Mouse (Mus musculus) urinary bladder, postnatal 10 days (tissue): ENCODE data around the gene Hdac11.
"Not testable (repeated sequence)": the region's sequence is repeated elsewhere in the genome, so short reads cannot be mapped to it uniquely, and the experiment has no call there.

Experiments
- DNase-seq: peaks from one replicate; pipeline ENCODE4 v3.0.0; 2022; ENCODE audit warnings: low spot score

The Hdac11 gene

GRCm38 (mm10) chr6:91202571-91202970 is 46.1 kb downstream of the Hdac11 start:
- no peak for DNase-seq

DNA sequence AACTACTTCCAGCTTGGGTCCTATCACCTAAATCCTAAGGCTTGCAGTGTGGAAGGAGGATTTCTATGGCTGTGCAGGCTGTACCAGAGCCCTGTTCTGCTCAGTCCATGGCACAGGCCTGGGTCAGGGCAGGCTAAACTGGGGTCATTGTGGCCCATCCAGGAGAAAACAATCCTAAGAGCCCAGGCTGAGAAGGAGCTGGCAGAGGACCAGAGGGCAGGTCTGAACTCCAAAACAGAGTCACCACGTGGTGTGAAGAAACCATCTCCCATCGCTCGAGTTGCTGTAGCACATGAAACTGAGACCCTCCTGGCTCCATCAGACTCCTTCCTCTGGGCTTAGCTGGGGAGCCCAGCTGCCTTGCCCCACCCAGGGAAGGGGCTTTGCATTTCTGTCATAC is 48.9 kb downstream of the Hdac11 start:
- no peak for DNase-seq

DNA sequence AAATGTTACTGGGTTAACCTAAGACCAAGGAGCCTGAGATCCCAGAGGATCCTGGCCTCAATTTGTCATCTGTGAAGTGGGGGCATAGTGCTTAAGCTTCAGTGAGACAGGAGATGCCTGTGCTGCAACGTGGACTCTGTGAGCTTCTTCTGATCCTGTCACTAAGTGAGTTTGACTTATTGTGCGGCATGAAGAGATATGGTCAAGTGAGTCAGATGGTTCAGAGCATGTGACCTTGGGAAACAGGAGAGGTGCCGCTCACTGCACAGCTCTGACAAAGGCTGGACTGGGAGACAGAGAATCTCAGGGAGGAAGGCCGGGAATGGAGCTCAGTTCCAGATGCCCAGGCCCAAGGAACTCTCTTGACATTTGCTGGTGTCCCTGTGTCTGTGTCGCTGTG is 49.3 kb downstream of the Hdac11 start:
- DNase-seq = no peak

DNA sequence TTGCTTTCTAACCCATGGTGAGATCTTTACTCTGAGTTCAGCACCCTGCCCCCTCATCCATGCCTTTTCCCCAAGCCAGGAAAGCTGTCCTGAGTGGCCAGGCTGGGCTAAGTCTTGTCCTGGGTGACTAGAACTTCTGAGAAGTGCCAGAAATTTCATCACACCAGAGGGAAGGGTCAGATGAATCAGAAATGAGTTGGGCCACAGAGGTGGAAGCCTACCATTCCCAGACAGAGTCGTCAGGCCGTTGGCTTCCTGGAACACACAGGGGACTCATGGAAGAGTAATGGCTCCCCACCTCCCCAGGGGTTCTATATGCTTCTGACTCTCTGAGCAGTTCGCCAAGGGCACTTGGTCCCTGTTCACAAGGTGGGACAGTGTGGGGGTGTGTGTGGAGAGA is 51.0 kb downstream of the Hdac11 start:
- DNase-seq = no peak

- DNase-seq = no peak
Observed at GRCm38 (mm10) chr6:91209780-91210179, 53.3 kb downstream of the Hdac11 start.

DNA sequence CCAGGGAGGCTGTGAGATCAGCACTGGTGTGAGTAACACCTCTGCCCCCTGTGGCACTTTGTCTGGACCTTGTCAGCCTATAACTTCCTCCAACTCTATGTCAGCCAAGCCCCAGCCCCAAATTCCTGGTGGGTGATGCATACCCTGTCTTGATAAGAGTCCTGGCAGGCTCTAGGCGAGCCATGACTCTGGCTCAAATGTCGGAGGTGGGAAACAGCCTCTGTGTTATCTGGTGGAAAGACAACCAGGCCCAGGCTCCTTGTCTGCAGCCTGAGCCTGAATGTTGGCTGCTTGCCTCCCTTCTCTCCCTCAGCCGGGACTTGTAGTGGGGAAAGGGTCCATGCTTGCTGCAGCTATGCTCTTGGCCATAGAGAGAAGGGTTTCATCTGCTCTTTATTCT is 54.4 kb downstream of the Hdac11 start:
- no peak for DNase-seq

GRCm38 (mm10) chr6:91212155-91212554 is 55.7 kb downstream of the Hdac11 start, which contains the start of gene Fbln2:
Gene Fbln2, plus strand, starts transcription at chr6:91212455.
- DNase-seq = not testable (repeated sequence)

- no peak for DNase-seq
Observed at GRCm38 (mm10) chr6:91212571-91212970, 56.1 kb downstream of the Hdac11 start.

DNA sequence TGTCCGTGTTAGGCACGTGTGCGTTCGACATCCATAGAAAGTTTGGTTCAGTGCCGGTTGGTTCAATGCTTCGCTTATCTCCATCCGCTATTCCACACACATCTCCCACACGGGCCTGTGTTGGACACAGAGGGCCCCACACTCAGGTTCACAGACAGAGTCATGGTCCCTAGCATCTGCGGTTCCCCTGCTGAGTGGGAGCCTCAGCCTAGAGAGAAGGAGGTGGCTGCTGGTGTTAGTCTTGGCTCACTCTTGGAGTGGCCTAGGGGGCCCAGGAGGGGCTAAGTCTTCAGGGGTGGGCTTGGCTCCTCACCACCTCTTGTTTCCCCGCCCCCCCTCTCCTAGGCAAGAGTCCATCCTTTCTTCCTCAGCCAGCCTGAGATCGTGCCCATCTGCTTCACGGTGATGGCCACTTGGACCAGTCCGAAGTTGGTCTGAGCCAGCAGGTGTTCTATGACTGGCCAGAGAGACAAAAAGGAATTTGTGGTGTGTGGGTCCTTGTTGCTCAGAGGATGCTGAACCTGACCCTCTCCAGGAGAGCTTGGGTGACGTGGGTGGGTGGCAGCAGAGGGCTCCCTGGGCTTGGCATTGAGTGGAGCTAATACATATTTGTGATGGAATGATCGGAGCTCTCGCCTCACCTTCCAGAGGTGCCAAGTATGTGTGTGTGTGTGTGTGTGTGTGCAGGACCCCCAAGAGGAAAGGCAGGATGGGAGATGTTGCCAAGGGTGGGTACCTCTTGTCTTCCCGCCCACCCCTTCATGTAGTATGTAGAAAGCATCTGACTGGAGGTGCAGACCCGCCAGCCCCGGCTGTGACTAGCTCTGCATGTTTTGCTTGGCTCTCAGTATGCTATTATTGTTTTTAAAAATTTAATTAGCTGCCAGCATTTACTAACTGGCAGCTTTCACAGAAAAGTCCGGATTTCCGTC is 57.1 kb downstream of the Hdac11 start:
- no peak for DNase-seq

GRCm38 (mm10) chr6:91215454-91215853 is 59.0 kb downstream of the Hdac11 start:
- DNase-seq = no peak

- no peak for DNase-seq
Observed at GRCm38 (mm10) chr6:91218445-91218844, 62.0 kb downstream of the Hdac11 start.

GRCm38 (mm10) chr6:91218871-91219270 is 62.4 kb downstream of the Hdac11 start:
- no peak for DNase-seq

DNA sequence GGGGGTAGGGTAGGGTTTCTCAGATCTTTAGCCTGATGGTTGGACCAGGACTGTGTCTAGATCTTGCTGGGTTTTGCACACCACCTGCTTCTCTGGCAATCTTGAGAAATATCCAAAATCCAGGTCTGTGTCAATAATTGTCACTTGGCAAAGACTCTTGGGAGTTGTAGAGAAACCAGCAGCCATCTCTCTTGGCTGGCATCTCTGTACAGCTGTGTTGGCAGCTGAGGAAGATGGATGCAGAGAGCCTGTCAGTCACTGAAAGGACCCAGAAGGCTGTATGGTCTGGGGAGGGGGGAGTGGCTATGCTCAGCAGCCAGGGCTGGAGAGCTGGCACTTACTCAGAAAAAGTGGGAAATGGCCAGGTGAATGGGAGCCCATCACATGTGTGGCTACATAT is 63.6 kb downstream of the Hdac11 start:
- DNase-seq = no peak

- DNase-seq = no peak
Observed at GRCm38 (mm10) chr6:91221094-91221493, 64.6 kb downstream of the Hdac11 start.

DNA sequence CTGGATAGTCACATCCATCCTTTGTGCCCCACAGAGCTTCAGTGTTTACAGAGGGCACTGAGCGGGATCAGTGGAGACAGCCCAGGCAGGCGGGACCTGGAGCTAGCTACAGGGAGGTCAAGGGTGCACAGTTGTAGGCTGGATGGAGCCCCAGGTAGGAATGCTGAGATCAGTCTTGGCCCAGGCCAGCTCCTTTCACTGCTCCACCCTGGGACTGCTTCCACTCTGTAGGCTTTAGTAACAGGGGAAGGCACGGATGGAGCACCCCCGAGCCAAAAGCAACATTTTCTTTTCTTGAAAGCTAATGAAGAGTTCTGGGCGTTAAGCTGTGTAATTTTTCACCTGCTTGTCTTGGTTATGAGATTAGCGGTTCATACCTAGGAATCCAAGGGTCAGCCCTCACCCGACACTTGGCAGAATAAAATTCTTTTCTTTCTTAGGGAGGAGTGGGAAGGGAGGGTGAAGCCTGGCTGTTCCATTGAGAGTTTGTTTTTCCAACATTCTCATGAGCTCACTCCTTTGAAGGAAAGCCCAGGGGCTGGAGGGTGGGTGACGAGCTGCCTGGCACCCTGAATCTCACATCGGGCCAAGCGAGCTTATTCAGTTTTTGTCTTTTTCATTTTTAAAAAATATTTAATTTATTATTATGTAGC is 66.4 kb downstream of the Hdac11 start:
- DNase-seq = no peak
